Mouse (Mus musculus) layer of hippocampus, adult 9-10 months (tissue): Measurements from ENCODE around the gene Evc.

ENCODE experiments used
- DNase-seq: peaks from one replicate; pipeline ENCODE4 v3.0.0; 2022; ENCODE audit warnings: low spot score

The Evc gene

DNA sequence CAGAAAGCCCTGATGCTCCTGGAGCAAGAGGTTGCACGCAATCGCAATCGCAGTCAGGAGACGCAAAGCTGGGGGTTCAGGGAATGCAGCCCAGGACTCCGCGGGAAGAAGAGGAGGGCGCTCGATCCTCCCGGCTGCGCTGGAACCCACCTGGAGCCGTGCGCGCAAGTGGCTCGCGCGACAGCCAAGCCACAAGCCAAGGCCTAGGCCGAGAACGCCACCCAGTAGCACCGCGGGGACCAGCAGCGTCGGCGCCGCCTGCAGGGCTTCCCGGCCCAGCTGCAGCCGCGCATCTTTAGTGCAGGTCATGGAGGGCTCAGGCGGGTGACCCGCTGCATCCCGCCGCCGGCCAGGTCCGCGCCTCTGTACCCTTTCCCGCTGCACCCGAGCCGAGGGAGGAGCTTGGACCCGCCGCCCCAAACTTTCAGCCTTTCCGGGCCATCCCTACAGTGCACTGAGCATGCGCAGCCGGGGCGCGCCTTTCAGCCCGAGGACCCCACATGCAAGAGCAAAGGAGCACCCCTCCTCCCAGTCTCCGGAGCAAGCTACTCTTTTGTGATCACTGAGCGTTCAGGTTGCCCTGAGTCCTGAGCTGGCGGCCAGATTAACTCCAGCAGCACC lies at the start of gene Evc:
Gene Evc (minus strand): TSS at position 410 of the 621 bp plus-strand sequence.
- no peak for DNase-seq

DNA sequence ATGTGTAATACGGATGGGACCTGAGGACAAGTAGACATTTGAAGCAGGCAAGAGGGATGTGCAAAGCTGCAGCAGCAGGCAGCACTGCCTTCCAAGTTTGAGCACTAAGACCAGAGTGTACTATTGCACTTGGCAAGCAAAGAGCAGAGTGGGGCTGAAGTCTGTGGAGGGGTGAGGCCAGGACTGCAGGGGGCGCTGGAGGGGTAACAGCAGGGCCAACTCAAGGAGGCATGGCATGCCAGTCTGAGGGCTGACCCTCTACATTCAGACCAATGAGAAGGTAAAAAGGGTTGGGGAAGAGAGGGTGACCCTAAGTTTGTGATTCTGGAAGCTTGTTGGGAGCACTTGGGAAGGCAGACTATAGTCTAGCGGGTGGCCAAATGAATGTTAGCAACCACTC lies 46.9 kb upstream of the Evc start:
- no peak for DNase-seq

DNA sequence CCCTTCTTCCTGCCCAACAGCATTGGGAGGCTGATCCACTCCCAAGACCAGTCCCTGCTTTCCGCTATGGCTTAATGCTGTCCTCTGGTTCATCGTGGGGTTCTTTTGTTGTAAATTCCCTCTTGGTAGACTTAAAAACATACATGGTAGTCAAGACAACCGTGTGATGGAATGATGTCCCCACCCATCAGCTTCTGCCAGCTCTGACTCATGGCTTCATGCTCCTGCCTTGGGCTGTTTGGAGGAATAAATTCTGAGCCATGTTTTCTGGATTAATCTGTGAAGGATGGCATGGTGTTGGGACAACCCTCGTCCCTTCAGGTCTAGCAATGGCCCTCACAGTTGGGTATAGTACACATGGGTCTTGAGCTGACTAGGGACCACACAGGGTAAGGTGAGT lies 43.9 kb upstream of the Evc start:
- DNase-seq = no peak

DNA sequence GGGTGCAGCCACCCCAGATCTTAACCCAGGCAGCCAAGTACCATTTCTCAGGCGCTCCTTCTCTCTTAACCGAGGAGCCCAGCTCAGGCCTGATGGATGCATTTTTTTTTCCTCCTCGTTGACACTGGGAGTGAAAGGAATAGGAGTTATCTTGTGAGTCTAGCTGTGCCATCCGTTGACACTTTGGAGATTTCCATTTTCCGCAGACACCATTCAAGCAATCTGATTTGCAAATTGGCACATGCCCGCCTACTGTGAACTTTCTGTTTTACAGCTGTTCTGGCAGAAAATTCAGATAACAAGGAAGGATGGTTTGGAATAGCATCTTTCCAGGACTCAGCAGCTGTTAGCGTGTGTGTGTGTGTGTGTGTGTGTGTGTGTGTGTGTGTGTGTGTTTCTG lies 40.7 kb upstream of the Evc start:
- no peak for DNase-seq

DNA sequence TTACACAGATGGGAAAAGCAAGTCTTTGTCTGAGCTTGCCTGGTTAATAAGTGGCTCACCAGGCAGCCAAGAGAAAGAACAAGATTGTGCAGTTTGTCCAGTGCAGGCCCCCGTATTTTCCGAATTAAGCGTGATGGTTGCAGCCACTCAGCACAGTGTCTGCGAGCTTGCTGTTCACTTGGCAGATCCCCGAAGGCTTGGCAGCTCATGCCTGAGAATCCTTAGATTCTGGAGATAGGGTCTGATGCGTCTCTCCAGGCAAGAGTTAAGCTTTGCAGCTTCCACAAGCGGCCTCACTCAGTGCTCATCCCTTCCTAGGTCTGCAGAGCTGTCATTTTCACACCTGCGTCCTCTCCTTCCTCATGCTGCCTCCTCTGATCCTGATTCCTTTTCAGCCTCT lies 32.1 kb upstream of the Evc start:
- no peak for DNase-seq

DNA sequence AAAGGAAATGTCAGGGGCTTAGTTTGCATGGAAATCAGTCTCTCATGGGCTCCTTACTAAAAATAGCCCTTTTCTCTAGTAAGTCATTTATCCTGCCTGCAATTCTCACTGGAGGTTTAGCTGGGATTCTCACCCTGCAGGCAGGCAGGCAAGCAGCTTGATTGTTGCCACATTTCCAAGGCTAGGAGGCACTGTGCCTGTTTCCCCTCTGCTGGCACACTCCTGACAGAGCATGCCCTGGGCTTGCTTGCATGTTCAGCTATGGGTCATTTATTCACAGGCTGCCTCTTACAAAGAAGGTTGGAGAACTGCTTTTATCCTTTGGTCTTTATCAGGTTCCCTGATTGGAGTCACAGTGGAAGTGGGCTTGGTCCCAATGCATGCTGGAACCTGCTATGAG lies 29.1 kb upstream of the Evc start:
- no peak for DNase-seq

DNA sequence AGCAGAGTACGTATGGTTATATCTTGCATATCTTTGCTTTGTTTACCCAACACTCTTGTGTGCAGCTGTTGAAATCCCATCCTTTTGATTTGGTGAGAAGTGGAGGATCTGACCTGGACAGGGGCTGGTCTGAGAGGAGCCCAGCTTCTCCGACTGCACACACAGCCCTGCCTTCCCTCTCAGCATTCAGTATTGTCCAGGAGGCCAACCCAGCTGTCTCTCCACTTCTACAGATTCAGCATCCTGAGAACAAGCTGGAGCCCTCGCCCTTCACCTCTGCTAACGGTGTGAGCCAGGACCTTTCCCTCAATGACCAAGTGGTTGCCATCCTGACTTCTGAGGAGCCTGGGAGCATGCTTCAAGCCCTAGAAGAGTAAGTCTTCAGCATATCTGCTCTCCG lies 26.6 kb upstream of the Evc start:
- DNase-seq = no peak

DNA sequence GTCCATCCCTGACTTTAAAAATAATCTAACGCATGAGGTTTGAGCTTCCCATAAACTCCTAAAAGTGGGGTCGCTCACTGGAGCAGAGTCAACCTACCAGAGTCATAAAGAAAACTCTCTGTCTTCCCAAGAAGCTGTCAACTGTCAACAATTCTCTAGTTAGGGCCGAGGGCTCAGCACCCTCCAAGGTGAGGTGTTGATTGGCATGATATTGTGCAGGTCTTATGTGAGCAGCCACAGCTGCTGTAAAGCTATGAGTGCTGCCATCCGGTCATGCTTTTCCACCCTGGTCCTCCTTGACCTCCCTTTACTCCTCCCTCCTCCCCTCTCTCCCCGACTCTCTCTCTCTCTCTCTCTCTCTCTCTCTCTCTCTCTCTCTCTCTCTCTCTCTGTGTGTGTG lies 25.9 kb upstream of the Evc start:
- DNase-seq = no peak

DNA sequence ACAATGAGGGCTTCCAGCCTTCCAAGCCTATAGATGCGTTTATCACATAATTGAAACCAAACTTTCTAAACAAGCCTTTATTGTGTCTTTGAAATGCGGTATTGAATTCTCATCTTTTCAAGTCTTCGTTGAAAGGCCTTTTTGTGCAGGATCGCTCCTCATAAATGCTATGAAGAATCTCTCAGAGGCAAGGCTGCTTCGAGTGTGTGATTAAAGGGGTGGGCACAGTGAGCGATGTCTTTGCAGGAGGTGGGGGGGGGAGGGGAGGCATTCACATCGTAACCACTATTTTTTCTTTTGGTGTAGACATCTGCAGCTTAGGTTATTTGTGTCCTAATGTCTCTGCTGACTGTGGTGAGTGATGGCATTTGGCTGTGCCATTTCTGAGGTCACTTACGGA lies 19.3 kb upstream of the Evc start:
- DNase-seq = no peak

DNA sequence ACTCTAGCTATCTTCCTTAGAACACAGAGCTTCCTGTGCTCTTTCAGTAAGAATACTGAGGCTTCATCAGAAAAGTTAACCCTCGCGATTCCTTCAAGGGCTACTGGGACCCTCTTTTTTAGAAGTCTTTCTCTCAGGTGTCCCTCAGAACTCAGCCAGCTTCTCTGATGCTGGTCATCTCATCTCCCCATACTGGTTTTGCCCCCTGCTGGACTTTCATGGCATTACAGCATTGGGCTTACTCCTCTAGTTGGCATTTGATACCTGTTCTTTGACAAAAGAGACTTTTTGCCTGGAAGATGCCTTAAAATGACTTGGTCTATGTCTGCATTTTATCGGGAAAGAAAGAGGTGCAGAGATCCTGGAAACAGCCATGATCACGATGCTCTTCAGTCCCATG lies 17.7 kb upstream of the Evc start:
- no peak for DNase-seq

DNA sequence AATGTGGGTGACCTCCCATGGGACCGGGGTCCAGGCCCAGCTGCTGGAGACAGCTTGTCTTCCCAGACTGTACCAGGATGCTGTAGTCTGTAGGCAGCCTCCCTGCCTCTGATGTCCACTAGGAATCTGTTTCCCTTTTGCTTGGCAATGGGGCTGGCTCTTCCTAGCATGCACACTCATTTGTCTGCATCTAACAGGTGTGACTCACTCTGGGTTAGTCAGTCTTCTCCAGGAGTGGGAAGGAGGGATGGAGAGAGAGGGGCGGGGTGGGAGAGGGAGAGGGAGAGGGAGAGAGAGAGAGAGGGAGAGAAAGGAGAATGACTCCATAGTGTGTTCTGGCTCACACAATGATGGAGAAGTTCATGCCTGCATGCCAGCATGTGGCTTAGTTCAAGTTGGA lies 15.1 kb upstream of the Evc start:
- no peak for DNase-seq

DNA sequence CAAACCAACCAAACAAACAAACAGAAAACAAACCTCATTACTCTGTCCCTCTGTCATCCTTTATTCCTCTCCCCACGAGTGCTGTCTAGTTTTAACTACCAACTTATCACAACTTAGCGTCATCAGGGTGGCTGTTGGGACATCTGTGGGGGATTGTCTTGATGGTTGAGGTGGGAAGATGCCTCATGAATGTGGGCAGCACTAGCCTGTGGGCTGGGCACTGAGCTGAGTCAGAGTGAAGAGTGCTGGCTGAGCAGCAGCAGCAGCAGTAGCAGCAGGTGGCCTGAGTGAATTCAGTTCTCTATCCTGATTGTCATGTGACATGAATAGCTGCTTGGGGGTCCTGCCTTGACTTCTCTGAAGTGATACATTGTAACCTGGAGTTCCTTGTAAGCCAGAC lies 7.3 kb upstream of the Evc start:
- DNase-seq = no peak

DNA sequence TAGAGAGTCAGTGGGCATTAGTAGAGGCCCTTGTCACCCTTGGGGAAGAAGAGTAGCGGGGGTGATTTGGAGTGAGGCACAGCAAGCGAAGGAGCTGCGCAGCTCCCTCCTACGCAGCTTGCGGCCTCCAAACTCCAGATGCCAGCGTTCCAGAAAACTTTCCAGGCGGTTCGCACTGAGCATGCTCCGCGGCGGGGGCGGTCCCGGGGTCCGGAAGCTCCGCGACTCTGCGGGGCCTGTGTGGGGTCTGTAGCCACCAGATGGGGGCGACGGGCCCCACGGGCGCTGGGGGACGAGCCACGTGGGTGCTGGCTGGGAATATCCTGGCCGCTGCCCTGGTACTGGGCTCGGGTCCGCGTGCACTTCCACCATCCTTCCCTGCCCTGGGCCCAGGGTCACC lies 1.6 kb upstream of the Evc start, which contains the start of gene Evc2:
Gene Evc2 (plus strand): TSS at position 212 of the 400 bp plus-strand sequence.
- DNase-seq = peak; percentile 17

DNA sequence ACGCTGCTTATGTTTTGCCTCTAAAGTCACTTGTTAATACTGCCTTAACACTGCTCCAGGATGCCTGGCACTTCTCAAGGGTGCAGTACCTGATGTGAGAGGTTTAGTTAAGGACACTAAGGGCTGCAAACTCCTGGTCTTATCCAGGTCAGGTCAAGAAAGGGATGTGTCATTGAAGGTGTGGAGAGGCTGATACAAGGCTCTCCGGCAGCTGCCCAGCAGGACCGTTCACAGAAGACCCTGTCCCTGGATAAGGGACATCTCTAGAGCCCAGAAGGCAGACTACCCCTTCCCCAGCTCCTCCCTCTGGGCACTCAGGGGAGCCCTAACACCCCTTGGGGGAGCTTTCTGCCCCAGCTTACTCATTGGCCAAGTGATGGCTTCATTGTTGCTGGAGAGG lies 1.0 kb upstream of the Evc start:
- DNase-seq = no peak

DNA sequence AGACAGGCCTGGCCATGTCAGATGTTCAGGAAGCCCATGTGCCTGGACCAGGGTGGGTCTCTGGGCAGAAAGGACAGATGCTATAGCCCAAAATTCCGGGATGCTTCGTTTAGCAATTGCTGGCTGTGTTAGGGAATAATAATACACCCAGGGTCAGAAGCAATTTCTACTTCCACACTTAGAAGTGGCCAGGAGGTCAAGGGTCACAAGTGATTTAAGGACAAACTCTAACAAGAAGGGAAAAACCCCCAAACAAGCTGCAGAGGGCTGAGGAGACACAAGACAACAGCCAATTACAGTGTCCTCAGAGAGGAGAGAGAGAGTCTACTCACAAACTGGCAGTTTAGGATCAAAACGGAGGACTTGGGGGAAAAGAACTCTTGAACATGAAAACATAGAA lies 1.6 kb downstream of the Evc start:
- no peak for DNase-seq

DNA sequence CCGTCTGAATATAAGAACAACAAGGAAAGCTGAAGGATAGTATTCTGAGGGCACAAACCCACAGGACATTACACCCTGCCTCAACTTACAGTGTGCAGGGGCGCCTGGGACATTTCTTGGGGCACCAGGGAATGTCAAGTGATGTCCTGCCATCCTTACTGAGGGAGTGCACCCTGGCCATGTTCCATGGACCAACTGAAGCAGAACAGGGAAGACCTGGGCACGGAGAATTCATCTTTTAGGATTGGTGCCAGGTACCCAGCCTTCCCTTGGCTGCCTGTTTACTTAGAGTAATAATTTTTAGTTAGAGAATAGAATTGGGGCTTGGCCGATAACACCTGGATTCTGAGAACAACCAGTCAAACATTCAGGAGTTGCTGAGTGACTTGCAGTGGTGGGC lies 4.6 kb downstream of the Evc start:
- DNase-seq = no peak

DNA sequence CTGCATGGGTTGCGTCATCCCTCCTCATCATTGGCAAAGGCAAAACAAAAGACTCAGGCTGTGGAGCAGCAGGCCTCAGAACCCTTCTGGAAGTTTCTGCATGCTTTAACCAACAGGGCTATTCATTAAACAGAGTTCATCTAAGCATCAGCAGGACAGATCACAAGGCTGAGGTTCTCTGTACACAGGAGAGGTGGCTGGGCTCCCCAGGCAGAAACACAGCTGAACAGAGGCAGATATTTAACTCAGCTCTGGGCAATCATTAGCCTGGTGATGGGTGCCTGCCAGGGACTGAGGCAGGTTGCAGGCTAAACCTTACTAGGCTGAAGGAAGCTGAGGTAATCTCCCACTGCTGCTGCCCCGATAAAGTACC lies 5.6 kb downstream of the Evc start:
- no peak for DNase-seq

DNA sequence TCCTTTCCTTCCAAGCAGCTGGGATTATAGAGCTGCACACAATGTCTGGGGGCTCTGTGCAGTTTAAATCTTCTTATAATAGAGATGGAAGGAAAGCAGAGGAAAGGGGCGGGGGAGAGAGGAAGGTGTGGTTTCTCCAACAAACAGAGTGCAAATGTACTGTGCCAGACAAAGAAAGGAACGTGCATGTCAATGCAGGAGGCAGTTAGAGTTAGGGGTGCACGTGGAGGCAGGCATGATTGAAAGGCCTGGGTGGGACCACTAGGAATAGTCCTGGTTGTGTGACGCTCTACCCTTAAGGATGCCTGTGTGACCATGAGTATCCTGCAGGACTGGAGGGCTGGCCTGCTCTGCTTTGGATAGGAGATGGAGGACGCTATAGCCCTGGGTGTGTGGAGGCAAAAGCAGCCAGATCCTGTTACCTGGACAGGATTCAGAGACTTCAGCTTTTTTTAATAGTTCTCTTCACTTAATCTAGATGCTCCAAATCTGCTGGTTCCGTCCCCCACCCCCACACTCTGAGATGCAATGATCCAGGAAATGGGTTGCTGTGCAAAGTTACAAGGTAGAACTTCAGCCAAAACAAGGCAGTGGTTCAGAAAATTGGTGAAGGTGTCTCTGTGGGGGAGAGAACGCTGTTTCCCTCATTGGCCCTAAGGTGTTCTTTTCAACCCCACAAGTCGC lies 6.1 kb downstream of the Evc start:
- DNase-seq = no peak

DNA sequence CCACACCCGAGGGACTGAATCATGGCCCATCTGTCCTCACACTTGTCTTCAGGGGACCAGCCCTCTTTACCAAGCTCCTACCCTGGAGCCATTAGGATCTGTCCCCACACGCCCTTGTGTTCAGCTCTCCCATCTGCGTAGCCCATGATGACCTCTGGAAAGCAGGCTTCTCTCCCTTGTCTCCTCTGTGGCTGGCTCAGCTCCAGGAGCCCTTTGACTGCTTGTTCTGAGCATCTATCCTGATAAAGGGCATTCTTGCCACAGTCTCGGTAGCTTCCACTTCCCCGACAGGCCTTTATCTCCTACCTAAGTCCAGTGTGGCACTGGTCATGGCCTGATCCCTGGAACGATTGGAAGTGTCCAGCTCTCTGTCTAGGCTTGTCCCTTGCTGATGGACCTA lies 10.0 kb downstream of the Evc start:
- no peak for DNase-seq

DNA sequence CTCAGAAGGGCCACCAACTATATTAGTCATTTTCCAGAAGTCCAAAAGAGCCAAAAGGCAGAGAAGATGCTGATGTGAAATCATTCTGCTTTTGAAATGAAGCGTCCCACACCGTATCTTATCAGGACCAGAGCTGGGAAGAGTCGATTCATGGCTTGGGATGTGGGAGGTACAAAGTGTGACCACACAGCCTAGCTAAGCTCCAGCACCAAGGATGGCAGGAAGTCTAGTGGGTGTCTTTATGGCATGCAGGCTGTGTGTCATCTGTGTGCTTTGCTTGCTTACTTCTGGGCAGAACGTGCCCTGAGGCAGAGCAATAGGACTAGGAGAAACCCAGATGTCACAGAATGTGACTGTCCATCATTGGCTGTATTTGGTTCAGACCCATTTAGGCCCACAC lies 15.9 kb downstream of the Evc start:
- DNase-seq = no peak

DNA sequence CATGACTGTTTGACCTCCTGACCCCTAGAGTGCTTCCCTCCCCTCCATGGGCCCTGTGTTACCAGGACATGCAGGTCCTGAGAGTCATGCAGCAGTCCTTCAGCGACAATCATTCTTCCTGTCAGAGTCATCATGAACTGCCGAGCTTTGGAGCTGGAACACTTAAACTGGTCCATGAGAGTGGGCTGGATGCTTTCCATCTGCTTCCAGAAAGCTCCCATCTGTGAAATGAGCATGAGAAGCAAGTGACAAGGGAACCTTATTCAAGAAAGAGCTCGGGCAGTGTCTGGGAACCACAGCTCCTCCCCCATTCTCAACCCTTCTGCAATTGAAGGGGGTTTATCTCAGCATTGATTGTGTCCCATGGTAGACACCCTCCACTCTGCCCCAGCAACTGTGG lies 16.5 kb downstream of the Evc start:
- peak; percentile 25 for DNase-seq

DNA sequence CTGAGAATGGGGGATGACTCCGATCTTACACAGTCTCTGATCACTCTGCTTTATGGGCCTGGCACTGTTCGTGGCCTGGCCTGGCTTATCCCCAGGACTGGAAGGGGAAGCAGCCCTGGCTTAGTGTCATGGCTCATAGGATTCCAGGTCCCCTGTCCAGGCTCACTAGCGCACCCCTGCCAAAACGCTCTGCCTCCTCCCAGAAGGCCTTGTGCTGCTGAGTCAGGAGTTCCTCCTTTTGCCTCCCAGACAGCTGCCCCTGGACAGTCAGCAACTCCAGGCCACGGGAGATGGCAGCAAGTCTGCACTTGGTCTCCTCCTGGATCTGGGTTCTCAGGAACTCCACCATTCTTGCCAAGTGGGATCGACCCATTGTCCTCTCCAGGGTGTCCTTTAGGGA lies 18.0 kb downstream of the Evc start:
- DNase-seq = no peak

DNA sequence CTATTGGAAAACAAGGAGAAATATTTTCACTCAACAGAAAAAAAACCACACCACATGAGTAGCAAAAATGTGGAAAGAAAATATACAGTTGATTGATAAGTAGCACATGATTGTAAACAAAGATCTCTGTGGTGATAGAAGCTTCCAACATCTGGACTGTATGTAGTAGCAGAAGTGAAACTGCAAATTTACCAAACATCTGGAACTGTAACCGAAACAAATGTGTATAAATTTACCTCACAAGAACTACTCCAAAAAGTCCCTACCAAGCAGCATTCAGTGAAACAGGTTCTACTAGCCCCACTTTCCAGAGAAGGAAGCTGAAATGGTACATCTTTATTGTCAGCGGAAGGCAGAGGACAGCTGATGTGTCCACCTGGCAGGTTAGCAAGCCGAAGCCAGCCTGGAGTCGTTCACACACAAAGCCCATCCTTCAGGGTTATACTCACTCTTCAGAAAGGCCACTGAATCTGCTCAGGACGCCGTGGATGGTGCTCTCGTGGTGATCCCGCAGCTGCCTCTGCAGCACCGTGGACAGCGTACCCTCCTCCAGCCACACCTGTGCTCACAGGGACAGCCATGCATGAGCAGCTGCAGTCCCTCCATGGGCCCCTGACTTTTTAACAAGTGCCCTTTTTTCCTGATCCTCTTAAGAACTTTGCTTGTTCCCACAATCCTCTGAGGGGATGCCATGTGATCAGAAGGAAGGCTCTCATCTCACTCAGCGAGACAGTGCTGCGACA lies 23.5 kb downstream of the Evc start:
- DNase-seq = no peak

DNA sequence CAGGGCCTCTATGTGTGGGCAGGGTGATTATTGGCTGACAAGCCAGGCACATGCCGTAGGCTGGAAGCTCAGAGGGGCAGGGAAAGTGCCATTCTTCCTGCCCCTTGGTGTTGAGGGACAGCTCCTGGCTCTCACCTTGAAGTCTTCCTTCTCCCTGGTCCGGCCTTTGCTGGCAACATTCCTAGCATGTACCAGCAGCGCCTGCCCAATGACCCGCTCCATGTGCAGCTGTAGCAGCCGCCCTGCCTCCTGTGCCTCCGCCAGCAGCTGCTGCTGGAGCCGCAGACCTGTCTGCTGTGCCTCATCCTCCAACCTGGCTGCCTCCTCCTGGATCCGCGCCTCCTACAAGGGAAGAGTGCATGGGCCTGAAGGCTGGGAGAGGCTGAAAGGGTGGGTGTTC lies 26.7 kb downstream of the Evc start:
- no peak for DNase-seq
